Mouse (Mus musculus) spleen, postnatal 14 days (tissue): ENCODE data around the gene 4930469K13Rik.

ENCODE experiments used
- DNase-seq, 2 experiments: peaks; one replicate each; pipeline ENCODE4 v3.0.0; 2021 to 2022; ENCODE audit warnings: low spot score in 2 of 2

4930469K13Rik gene

DNA sequence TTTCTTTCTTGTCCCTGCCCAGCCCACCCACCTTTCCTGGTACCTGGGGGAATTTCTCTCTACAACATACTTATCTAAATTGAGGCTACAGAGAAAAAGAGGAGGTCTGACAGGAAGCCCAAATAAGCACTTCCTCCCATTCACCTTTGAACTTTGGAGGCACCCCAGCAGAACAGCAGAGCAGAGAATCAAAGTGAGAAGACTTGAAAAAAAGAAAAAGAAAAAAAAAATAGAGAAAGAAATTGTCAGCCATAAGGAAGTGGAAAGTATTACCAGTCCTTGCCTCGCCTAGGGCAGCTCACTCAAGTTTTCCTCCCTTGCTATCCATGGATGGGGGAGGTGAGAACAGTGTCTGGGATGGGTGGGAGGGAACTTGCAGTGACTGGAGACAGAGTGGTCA, 55.5 kb downstream of the 4930469K13Rik start:
- DNase-seq: no peak

- no peak for DNase-seq
Observed at GRCm38 (mm10) chr11:34040061-34040460, 58.3 kb downstream of the 4930469K13Rik start.

DNA sequence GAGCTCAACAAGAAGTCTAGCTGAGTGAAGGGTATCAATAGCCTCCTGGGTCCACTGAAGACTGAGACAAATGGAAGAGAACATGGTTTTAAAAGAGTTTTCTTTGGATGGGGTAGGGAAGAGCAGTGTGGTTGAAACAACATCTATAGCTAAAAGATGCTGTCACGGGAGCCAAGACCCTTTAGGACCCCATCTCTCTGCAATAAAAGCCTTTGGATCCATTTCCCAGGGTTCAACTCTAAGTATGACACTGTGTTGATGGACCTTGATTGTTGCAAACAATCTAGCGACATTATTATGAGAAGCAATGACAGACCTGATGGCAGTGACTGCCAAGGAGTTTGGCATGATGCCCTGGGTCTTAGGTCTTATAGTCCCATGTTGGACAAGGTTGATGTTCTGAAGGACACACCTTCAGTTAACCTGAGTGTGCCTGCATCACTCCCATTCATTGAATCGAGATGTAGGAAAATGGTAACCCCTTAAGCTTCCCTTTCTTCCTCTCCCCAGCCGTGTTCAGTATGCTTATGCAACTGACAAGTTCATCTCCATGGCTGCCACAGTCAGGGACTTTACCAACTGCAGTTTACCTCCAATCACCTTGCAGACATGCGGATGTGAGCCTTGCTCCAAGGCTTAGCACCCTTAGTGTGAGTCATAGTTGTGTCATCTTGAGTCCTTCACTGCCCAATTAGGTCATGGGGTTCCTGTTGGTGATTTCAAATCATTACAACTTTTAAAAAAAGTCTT, 62.3 kb downstream of the 4930469K13Rik start:
- DNase-seq: no peak

- no peak for DNase-seq
Observed at GRCm38 (mm10) chr11:34034794-34035193, 63.6 kb downstream of the 4930469K13Rik start.

DNA sequence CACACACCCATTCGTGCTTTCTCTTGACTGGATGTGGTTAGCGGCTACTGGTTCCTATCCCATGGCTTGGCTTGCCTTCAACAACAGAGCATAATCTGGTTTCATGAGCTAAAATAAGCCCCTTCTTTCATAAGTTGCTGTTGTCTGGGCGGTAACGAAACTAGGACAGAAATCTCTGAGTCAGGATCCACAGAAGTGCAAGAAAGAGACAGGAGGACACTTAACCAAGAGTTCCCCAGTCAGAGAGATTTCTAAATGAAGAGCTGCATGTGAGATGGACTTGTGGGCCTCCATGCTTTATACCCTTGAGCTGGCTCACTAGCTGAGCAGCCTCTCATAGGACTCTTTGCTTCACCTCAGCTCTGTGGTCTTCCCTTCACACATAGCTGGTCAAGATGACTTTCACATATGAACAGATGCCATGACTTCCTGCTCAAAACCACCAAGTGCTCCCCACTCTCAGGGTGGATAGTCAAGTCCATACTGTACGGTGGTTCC, 64.3 kb downstream of the 4930469K13Rik start:
- DNase-seq: no peak

- no peak for DNase-seq
Observed at GRCm38 (mm10) chr11:34031015-34031805, 67.1 kb downstream of the 4930469K13Rik start.

DNA sequence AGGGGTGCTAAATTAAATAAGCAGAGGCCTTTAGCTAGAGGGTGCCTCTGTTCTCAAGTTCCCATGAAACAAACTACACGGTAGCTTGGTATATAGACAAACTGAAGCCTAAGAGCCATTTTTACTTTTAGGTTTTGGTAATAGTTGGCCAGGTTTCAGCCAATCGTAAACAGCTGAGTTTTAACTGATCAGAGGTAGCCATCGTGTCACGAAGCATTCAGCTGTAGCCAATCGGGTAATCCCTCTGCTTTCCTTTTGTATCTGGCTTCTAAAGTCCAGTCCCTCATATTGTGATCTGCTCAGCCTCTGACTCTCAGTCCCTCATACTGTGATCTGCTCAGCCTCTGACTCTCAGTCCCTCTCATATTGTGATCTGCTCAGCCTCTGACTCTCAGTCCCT, 68.7 kb downstream of the 4930469K13Rik start:
- no peak for DNase-seq

GRCm38 (mm10) chr11:34025091-34025490, 73.3 kb downstream of the 4930469K13Rik start:
- DNase-seq: no peak

GRCm38 (mm10) chr11:34012007-34012652, 86.2 kb downstream of the 4930469K13Rik start:
- no peak for DNase-seq

- DNase-seq: no peak
Observed at GRCm38 (mm10) chr11:34010859-34011172, 87.5 kb downstream of the 4930469K13Rik start.

DNA sequence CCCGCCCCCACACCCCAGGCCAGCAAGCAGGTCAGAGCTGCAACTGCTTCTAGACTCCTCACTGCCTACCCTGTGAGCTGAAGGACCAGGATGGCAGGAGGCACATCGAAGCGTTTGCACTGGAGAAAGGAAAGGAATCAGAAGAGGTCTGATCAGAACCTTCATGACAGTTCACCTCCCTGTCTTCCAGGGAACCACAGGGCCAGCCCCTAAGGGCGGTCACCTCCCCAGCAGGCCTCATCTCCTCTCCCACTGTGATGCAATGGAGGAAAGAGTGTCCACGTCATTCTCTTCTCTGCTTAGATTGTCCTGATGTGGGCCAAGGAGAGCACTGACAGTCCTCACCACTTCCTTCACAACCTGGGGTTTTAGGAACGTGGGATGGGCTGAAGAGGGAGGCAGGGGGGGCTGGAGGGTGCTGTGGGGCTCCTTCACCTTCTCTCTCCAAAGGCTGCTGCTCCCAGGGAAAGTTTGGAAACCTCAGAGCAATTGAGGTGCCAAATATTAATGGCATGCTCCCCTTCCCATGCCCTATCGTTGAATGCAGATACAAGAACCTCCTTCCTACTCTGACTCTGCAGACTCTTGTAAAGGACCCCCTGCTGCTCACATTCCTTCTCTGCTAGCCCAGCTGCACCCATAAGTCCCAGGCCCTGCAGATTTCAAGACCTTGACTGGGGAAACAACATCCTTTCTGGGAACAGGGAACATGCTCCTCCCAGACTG, 88.1 kb downstream of the 4930469K13Rik start:
- no peak for DNase-seq

DNA sequence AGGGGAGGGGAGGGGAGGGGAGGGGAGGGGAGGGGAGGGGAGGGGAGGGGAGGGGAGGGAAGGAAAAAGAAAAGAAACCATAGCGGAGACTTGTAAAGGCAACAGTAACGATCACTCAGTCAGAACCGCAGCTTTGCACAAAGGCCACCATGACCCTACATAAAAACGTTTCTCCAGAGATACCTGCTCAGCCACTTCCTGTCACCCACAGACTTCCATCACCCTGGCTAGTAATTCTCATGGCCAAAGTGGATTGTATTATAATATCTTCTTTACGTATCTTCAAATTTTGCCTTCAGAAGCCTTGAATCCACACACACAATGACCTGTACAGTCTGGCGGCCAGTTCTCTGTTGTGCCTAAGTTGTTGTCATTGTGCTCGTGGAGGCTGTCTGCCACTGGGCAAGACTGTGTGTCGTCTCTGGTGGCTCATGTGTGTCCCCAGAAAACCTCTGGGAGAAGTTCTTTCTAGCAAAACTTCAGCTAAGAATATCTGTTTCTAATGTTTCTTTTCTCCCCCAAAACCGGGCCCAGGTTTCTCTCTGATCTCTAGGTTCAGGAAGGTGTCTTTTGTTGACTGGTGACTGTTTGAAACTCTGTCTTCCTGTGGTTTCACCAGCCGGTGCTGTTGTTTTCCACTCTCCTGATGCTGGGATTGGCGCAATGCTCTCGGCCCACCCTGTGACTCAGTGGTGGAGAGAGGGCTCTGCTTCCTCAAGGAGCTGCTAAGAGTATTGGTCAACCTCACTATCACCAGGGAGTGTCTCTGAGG, 88.9 kb downstream of the 4930469K13Rik start:
- no peak for DNase-seq

- peak; percentile 24 to 52 for DNase-seq
Observed at GRCm38 (mm10) chr11:34008702-34009101, 89.7 kb downstream of the 4930469K13Rik start.

GRCm38 (mm10) chr11:34008214-34008613, 90.1 kb downstream of the 4930469K13Rik start:
- DNase-seq: peak in 1 of 2 experiments; percentile 31

- no peak for DNase-seq
Observed at GRCm38 (mm10) chr11:34007616-34008015, 90.7 kb downstream of the 4930469K13Rik start.

DNA sequence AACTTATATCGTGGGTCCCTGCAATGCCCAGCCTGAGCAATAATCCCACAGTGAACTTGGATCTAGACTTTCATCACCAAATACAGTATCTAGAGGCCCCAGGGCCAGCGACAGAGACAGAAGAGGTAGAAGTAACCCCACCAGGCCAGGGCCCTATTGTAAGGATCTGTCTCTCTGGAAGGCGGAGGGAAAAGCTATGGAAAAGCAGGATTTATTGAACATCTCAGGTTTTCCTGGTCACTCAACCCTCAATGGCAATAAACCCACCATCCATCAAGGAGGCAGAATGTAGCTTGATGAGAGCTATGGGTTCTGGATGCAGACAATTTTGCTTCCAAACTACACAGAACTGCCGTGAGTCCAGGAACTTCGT, 95.8 kb downstream of the 4930469K13Rik start:
- DNase-seq: no peak

GRCm38 (mm10) chr11:34001938-34002592, 96.3 kb downstream of the 4930469K13Rik start:
- peak in 1 of 2 experiments; percentile 44 for DNase-seq

DNA sequence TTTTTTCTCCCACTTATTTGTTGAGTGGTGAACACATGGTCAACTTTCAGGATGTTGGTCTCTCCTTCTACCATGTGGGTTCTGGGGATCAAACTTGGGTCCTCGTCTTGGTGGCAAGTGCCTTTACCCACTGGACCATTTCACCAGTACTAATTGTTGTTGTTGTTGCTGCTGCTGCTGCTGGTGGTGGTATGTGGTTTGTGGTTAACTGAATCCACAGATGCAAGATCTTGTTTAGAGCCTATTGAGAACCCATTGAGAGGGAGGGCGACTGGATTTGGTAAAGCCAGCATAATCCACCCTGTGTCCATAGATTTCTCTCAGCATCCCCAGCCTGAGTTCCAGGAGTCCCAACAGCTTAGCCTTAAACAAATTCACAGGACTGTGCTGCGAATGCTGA, 97.9 kb downstream of the 4930469K13Rik start:
- no peak for DNase-seq

DNA sequence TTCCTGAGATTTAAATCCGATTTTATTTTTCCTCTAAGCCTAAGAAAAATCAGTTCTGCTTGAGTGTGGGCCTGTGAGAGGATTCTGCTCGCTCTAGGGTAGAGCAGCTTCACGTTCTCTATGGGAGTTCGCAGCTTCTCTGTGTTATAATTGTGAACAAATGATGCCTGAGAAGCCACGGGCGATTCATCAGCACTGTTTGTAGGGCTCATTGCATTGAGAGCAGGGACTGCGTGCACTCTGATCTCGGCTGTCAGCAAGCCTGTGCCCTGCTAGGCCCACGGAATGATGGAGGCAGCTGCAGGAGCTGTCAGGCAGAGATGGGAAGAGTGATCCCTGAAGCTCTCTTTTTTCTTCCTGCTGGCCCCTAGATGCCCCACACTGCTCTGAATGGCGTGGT, 100.1 kb downstream of the 4930469K13Rik start:
- DNase-seq: no peak

DNA sequence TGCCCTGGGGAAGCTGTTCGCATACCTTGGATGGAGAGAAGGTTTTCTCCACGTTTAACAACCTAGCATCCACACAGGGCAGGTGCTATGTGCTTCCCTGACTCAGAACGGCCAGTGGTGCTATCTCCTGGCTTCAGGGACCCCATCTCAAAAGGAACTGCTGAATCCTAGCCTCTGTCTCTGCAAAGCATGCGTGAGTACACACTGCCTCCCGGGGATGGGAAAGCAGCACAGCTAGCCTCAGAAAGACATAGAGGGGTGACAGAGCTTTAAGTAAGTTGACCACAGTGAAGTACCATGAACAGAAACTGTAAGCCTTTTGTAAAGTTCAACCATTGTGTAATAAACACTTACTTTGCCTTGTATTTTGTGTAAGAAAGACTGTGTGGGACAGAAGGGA, 104.9 kb downstream of the 4930469K13Rik start:
- no peak for DNase-seq

GRCm38 (mm10) chr11:33992938-33993337, 105.4 kb downstream of the 4930469K13Rik start, which contains the start of gene Kcnip1:
TSS of gene Kcnip1 (minus strand) at chr11:33993152.
- no peak for DNase-seq
